Mouse (Mus musculus) forebrain, embryonic 11.5 days (tissue): ENCODE measurements at regions not wholly inside any gene's neighbourhood (a gene's known extent, or its start where the extent isn't known, plus 50 kb on each side); places are given as distances from the start of the nearest gene placed in this dataset.
A peak's percentile ranks its signal among the peaks of the same experiment; 100 is the strongest.

Experiments used
- ATAC-seq: fragments of 200-750 bp; cut with Nextera tagmentation; replicated peaks from 2 replicates; pipeline ENCODE4 v1.8.0; 2017; ENCODE audit warnings: moderate TSS enrichment; ENCODE audit not compliant: low FRiP score
- DNase-seq: peaks from one replicate; pipeline ENCODE4 v3.0.0-alpha.2; 2017; ENCODE audit warnings: low spot score
- H3K27ac ChIP-seq: fragments of 300-500 bp; sonication (generic); 2 replicates; pipeline ENCODE4 v1.5.1; 2014; ENCODE audit warnings: low read depth, low read length
- H3K27me3 ChIP-seq: fragments of 300-500 bp; sonication (generic); 2 replicates; pipeline ENCODE4 v1.6.1; 2014; ENCODE audit warnings: mild to moderate bottlenecking, low read length, mixed read lengths; ENCODE audit not compliant: control insufficient read depth, insufficient read depth
- H3K36me3 ChIP-seq: fragments of 300-500 bp; sonication (generic); 2 replicates; pipeline ENCODE4 v1.6.1; 2014; ENCODE audit warnings: mild to moderate bottlenecking, low read length, moderate library complexity, mixed read lengths; ENCODE audit not compliant: control insufficient read depth, insufficient read depth
- H3K4me1 ChIP-seq: fragments of 300-500 bp; sonication (generic); replicated peaks from 2 replicates; pipeline ENCODE4 v1.6.1; 2014; ENCODE audit warnings: low read length, mixed read lengths; ENCODE audit not compliant: control insufficient read depth, insufficient read depth
- H3K4me2 ChIP-seq: fragments of 300-500 bp; sonication (generic); 2 replicates; pipeline ENCODE4 v1.6.1; 2014; ENCODE audit warnings: low read depth, mild to moderate bottlenecking, low read length, moderate library complexity, mixed read lengths; ENCODE audit not compliant: severe bottlenecking
- H3K4me3 ChIP-seq: fragments of 300-500 bp; sonication (generic); 2 replicates; pipeline ENCODE4 v1.5.1; 2014; ENCODE audit warnings: low read depth, low read length
- H3K9ac ChIP-seq: fragments of 300-500 bp; sonication (generic); 2 replicates; pipeline ENCODE4 v1.6.1; 2014; ENCODE audit warnings: low read length
- H3K9me3 ChIP-seq: fragments of 300-500 bp; sonication (generic); 2 replicates; pipeline ENCODE4 v1.6.1; 2016; ENCODE audit warnings: low read length, mixed read lengths; ENCODE audit not compliant: control insufficient read depth
- WGBS: fragments of 180-500 bp; shearing (Covaris S2); extraction: QIAGEN DNeasy Blood & Tissue Kit; methylation state at CpG from one replicate; pipeline ENCODE4 v1.1.7; 2014; 5-methylcytosine and 5-hydroxymethylcytosine counted together

GRCm38 (mm10) chr8:8521532-8521931 is 139.5 kb downstream of the Efnb2 start:
- H3K27ac ChIP-seq, result no peak overlapping the region
- no peaks in the 10 kb centered on the region for H3K36me3 ChIP-seq
- H3K27me3 ChIP-seq, result no peaks in the 10 kb centered on the region
- no peaks in the 10 kb centered on the region for H3K9me3 ChIP-seq
- H3K4me1 ChIP-seq, result peaks cover 8% of the 10 kb centered on the region; the same call in 1 of the 2 replicates
- no peak overlapping the region for H3K9ac ChIP-seq
- no peak overlapping the region for H3K4me2 ChIP-seq
- ATAC-seq (peak; percentile 49; the same call in 1 of the 2 replicates), DNase-seq (no peak)
- 81% methylated on average over 1 of the region's 1 CpGs for WGBS
- H3K4me3 ChIP-seq, result no peak overlapping the region

- H3K36me3 ChIP-seq, result no peaks in the 10 kb centered on the region
- ATAC-seq (no peak), DNase-seq (no peak)
- H3K27ac ChIP-seq, result no peak overlapping the region
- no peaks in the 10 kb centered on the region for H3K9me3 ChIP-seq
- no peaks in the 10 kb centered on the region for H3K27me3 ChIP-seq
- H3K9ac ChIP-seq, result no peak overlapping the region
- no peak overlapping the region for H3K4me2 ChIP-seq
- H3K4me1 ChIP-seq, result peaks cover 8% of the 10 kb centered on the region; the same call in 1 of the 2 replicates
- WGBS, result 87% methylated on average over 3 of the region's 3 CpGs
- no peak overlapping the region for H3K4me3 ChIP-seq
These were observed 141.3 kb downstream of the Efnb2 start for GRCm38 (mm10) chr8:8519772-8520191.

- H3K36me3 ChIP-seq, result no peaks in the 10 kb centered on the region
- no peak overlapping the region for H3K4me3 ChIP-seq
- ATAC-seq (no peak), DNase-seq (no peak)
- no peak overlapping the region for H3K9ac ChIP-seq
- WGBS, result 78% methylated on average over 2 of the region's 2 CpGs
- no peaks in the 10 kb centered on the region for H3K9me3 ChIP-seq
- no peaks in the 10 kb centered on the region for H3K27me3 ChIP-seq
- H3K4me2 ChIP-seq, result no peak overlapping the region
- H3K4me1 ChIP-seq, result peaks cover 8% of the 10 kb centered on the region; the same call in 1 of the 2 replicates
- H3K27ac ChIP-seq, result no peak overlapping the region
These were observed 143.4 kb downstream of the Efnb2 start for GRCm38 (mm10) chr8:8517599-8517998.

- Histone ChIP-seq H3K4me1 (peaks cover 2% of the 10 kb centered on the region; the same call in 1 of the 2 replicates), H3K4me2 (no peak overlapping the region), H3K9me3 (no peaks in the 10 kb centered on the region), H3K27me3 (no peaks in the 10 kb centered on the region), H3K36me3 (no peaks in the 10 kb centered on the region), H3K4me3 (no peak overlapping the region), H3K9ac (no peak overlapping the region), H3K27ac (no peak overlapping the region)
- no peak for DNase-seq
- WGBS, result 22% methylated on average over 1 of the region's 1 CpGs
- no peak for ATAC-seq
These were observed 144.8 kb downstream of the Efnb2 start for GRCm38 (mm10) chr8:8516272-8516671.

GRCm38 (mm10) chr8:8499921-8500320 is 161.1 kb downstream of the Efnb2 start:
- WGBS, result 92% methylated on average over 9 of the region's 9 CpGs
- no peak overlapping the region for H3K9ac ChIP-seq
- H3K36me3 ChIP-seq, result no peaks in the 10 kb centered on the region
- H3K27me3 ChIP-seq, result no peaks in the 10 kb centered on the region
- no peak for DNase-seq
- H3K4me2 ChIP-seq, result no peak overlapping the region
- no peak for ATAC-seq
- no peak overlapping the region for H3K4me3 ChIP-seq
- H3K9me3 ChIP-seq, result no peaks in the 10 kb centered on the region
- no peak overlapping the region for H3K27ac ChIP-seq
- H3K4me1 ChIP-seq, result no peaks in the 10 kb centered on the region

- Histone ChIP-seq H3K27ac (no peak overlapping the region), H3K9ac (no peak overlapping the region), H3K36me3 (no peaks in the 10 kb centered on the region), H3K4me3 (no peak overlapping the region), H3K9me3 (no peaks in the 10 kb centered on the region), H3K27me3 (0 out of 2 replicates have a peak, but pooled peaks cover 2% of the 10 kb centered on the region), H3K4me1 (no peaks in the 10 kb centered on the region), H3K4me2 (no peak overlapping the region)
- no peak for DNase-seq
- ATAC-seq, result no peak
- 78% methylated on average over 5 of the region's 5 CpGs for WGBS
These were observed 162.3 kb downstream of the Efnb2 start for GRCm38 (mm10) chr8:8498753-8499152.

GRCm38 (mm10) chr8:8495472-8495871 is 165.6 kb downstream of the Efnb2 start:
- no peak overlapping the region for H3K27ac ChIP-seq
- H3K27me3 ChIP-seq, result peaks cover 5% of the 10 kb centered on the region; the same call in 1 of the 2 replicates
- no peak overlapping the region for H3K4me2 ChIP-seq
- ATAC-seq (no peak), DNase-seq (peak; percentile 32)
- no peaks in the 10 kb centered on the region for H3K9me3 ChIP-seq
- H3K9ac ChIP-seq, result no peak overlapping the region
- peaks cover under 1% of the 10 kb centered on the region; the same call in 1 of the 2 replicates for H3K4me1 ChIP-seq
- no peak overlapping the region for H3K4me3 ChIP-seq
- WGBS, result 70% methylated on average over 7 of the region's 7 CpGs
- H3K36me3 ChIP-seq, result no peaks in the 10 kb centered on the region

- Histone ChIP-seq H3K4me1 (peaks cover 12% of the 10 kb centered on the region), H3K4me2 (no peak overlapping the region), H3K9ac (no peak overlapping the region), H3K27me3 (peaks cover 5% of the 10 kb centered on the region; the same call in 1 of the 2 replicates), H3K36me3 (no peaks in the 10 kb centered on the region), H3K27ac (no peak overlapping the region), H3K9me3 (no peaks in the 10 kb centered on the region), H3K4me3 (no peak overlapping the region)
- ATAC-seq, result no peak
- peak; percentile 35 for DNase-seq
- WGBS, result 89% methylated on average over 10 of the region's 10 CpGs
These were observed 166.8 kb downstream of the Efnb2 start for GRCm38 (mm10) chr8:8494281-8494680.

GRCm38 (mm10) chr8:8491908-8492307 is 169.1 kb downstream of the Efnb2 start:
- peaks cover 5% of the 10 kb centered on the region; the same call in 1 of the 2 replicates for H3K27me3 ChIP-seq
- no peak overlapping the region for H3K4me2 ChIP-seq
- no peaks in the 10 kb centered on the region for H3K9me3 ChIP-seq
- no peak for ATAC-seq
- H3K4me1 ChIP-seq, result peaks cover 24% of the 10 kb centered on the region
- no peaks in the 10 kb centered on the region for H3K36me3 ChIP-seq
- H3K4me3 ChIP-seq, result no peak overlapping the region
- H3K27ac ChIP-seq, result no peak overlapping the region
- 86% methylated on average over 2 of the region's 2 CpGs for WGBS
- H3K9ac ChIP-seq, result no peak overlapping the region
- peak; percentile 25 for DNase-seq
